Mouse (Mus musculus) neural tube, embryonic 13.5 days (tissue): ENCODE results near the gene Ptbp3. TPM values are rescaled to one million over a fixed set of nuclear protein-coding genes. Genes with fewer than 3 reads are reported as not detected.

Experiments used
- ATAC-seq: fragments of 200-750 bp; cut with Nextera tagmentation; 2 replicates; pipeline ENCODE4 v1.8.0; 2017; ENCODE audit warnings: low read depth, mild to moderate bottlenecking, moderate TSS enrichment, moderate library complexity
- H3K27ac ChIP-seq: fragments of 300-500 bp; sonication (generic); replicated peaks from 2 replicates; pipeline ENCODE4 v1.5.1; 2015; ENCODE audit warnings: moderate library complexity, mild to moderate bottlenecking, inconsistent platforms
- H3K27me3 ChIP-seq: fragments of 300-500 bp; sonication (generic); 2 replicates; pipeline ENCODE4 v1.6.1; 2015; ENCODE audit warnings: mild to moderate bottlenecking, inconsistent platforms
- H3K36me3 ChIP-seq: fragments of 300-500 bp; sonication (generic); 2 replicates; pipeline ENCODE4 v1.6.1; 2015; ENCODE audit warnings: mild to moderate bottlenecking, inconsistent platforms
- H3K4me1 ChIP-seq: fragments of 300-500 bp; sonication (generic); replicated peaks from 2 replicates; pipeline ENCODE4 v1.6.1; 2015; ENCODE audit warnings: inconsistent platforms
- H3K4me2 ChIP-seq: fragments of 300-500 bp; sonication (generic); 2 replicates; pipeline ENCODE4 v1.6.1; 2015; ENCODE audit warnings: inconsistent platforms, mild to moderate bottlenecking, moderate library complexity
- H3K4me3 ChIP-seq: fragments of 300-500 bp; sonication (generic); 2 replicates; pipeline ENCODE4 v1.5.1; 2015; ENCODE audit warnings: mild to moderate bottlenecking, inconsistent platforms
- H3K9ac ChIP-seq: fragments of 300-500 bp; sonication (generic); 2 replicates; pipeline ENCODE4 v1.6.1; 2015; ENCODE audit warnings: moderate library complexity, mild to moderate bottlenecking, inconsistent platforms
- H3K9me3 ChIP-seq: fragments of 300-500 bp; sonication (generic); 2 replicates; pipeline ENCODE4 v1.6.1; 2016; ENCODE audit warnings: inconsistent platforms
- WGBS: fragments of 180-500 bp; shearing (Covaris S2); methylation state at CpG from one replicate; pipeline ENCODE4 v1.1.7; 2015; 5-methylcytosine and 5-hydroxymethylcytosine counted together
- polyA plus RNA-seq: library from polyadenylated mRNA; unstranded; fragments of >200 nt; fragmentation: Nextera tagmentation; extraction: Ambion mirVana; gene quantifications from 2 replicates; pipeline ENCODE4 v1.2.1, GENCODE M21; 2015

The Ptbp3 gene
- 25.0 and 29.5 TPM in 2 replicates for polyA plus RNA-seq

- under 1% methylated on average over 52 of the region's 83 CpGs for WGBS
- peak within 1 kb of the TSS; percentile 93 for H3K9ac ChIP-seq
- H3K4me3 ChIP-seq: peak within 1 kb of the TSS; percentile 92
- no peaks in the 10 kb centered on the region for H3K36me3 ChIP-seq
- H3K27ac ChIP-seq: peak within 1 kb of the TSS; percentile 95
- H3K4me1 ChIP-seq: peaks cover 24% of the 10 kb centered on the region
- no peaks in the 10 kb centered on the region for H3K27me3 ChIP-seq
- peak; percentile 94 for ATAC-seq
- H3K9me3 ChIP-seq: no peaks in the 10 kb centered on the region
- peak within 1 kb of the TSS; percentile 78 for H3K4me2 ChIP-seq
Observed at GRCm38 (mm10) chr4:59549175-59549976, at the start of gene Ptbp3. Gene Ptbp3, minus strand, starts transcription at chr4:59549364.

GRCm38 (mm10) chr4:59596556-59596955, 47.4 kb upstream of the Ptbp3 start:
- H3K9me3 ChIP-seq: no peaks in the 10 kb centered on the region
- no peaks in the 10 kb centered on the region for H3K27me3 ChIP-seq
- H3K4me1 ChIP-seq: no peaks in the 10 kb centered on the region
- no peak overlapping the region for H3K4me3 ChIP-seq
- H3K4me2 ChIP-seq: no peak overlapping the region
- H3K27ac ChIP-seq: no peak overlapping the region
- H3K36me3 ChIP-seq: peaks cover 40% of the 10 kb centered on the region
- no peak for ATAC-seq
- no peak overlapping the region for H3K9ac ChIP-seq
- 94% methylated on average over 2 of the region's 2 CpGs for WGBS

GRCm38 (mm10) chr4:59594614-59595013, 45.5 kb upstream of the Ptbp3 start:
- Histone ChIP-seq H3K36me3 (peaks cover 38% of the 10 kb centered on the region), H3K4me3 (no peak overlapping the region), H3K9me3 (no peaks in the 10 kb centered on the region), H3K27me3 (no peaks in the 10 kb centered on the region), H3K4me1 (no peaks in the 10 kb centered on the region), H3K9ac (no peak overlapping the region), H3K4me2 (no peak overlapping the region), H3K27ac (no peak overlapping the region)
- no peak for ATAC-seq
- WGBS: 80% methylated on average over 2 of the region's 2 CpGs

- Histone ChIP-seq H3K4me1 (0 out of 2 replicates have a peak, but pooled peaks cover under 1% of the 10 kb centered on the region), H3K27me3 (no peaks in the 10 kb centered on the region), H3K36me3 (0 out of 2 replicates have a peak, but pooled peaks cover 3% of the 10 kb centered on the region), H3K27ac (no peak overlapping the region), H3K4me3 (no peak overlapping the region), H3K9me3 (no peaks in the 10 kb centered on the region), H3K9ac (no peak overlapping the region), H3K4me2 (no peak overlapping the region)
- WGBS: 95% methylated on average over 1 of the region's 1 CpGs
- ATAC-seq: no peak
Observed at GRCm38 (mm10) chr4:59587872-59588226, 38.7 kb upstream of the Ptbp3 start.

- no peak for ATAC-seq
- H3K9me3 ChIP-seq: no peaks in the 10 kb centered on the region
- no peak overlapping the region for H3K4me2 ChIP-seq
- H3K36me3 ChIP-seq: 0 out of 2 replicates have a peak, but pooled peaks cover 1% of the 10 kb centered on the region
- no peak overlapping the region for H3K4me3 ChIP-seq
- WGBS: 68% methylated on average over 2 of the region's 2 CpGs
- no peak overlapping the region for H3K9ac ChIP-seq
- no peaks in the 10 kb centered on the region for H3K27me3 ChIP-seq
- peaks cover 5% of the 10 kb centered on the region for H3K4me1 ChIP-seq
- no peak overlapping the region for H3K27ac ChIP-seq
Observed at GRCm38 (mm10) chr4:59587215-59587871, 38.2 kb upstream of the Ptbp3 start.

- Histone ChIP-seq H3K27me3 (no peaks in the 10 kb centered on the region), H3K4me3 (no peak overlapping the region), H3K36me3 (no peaks in the 10 kb centered on the region), H3K27ac (no peak overlapping the region), H3K9ac (no peak overlapping the region), H3K4me2 (no peak overlapping the region), H3K9me3 (no peaks in the 10 kb centered on the region), H3K4me1 (peaks cover 18% of the 10 kb centered on the region)
- no peak for ATAC-seq
- WGBS: 76% methylated on average over 5 of the region's 5 CpGs
Observed at GRCm38 (mm10) chr4:59585097-59585496, 35.9 kb upstream of the Ptbp3 start.

GRCm38 (mm10) chr4:59582186-59582585, 33.0 kb upstream of the Ptbp3 start:
- H3K9ac ChIP-seq: peak overlapping the region; percentile 26; the same call in 1 of the 2 replicates
- no peak for ATAC-seq

GRCm38 (mm10) chr4:59581314-59582185, 32.4 kb upstream of the Ptbp3 start, which contains the start of gene Hsdl2:
Gene Hsdl2, plus strand, starts transcription at chr4:59581563.
- peak within 1 kb of the TSS; percentile 80 for H3K4me2 ChIP-seq
- WGBS: under 1% methylated on average over 61 of the region's 61 CpGs
- peak; percentile 95 for ATAC-seq
- no peaks in the 10 kb centered on the region for H3K9me3 ChIP-seq
- H3K4me1 ChIP-seq: peaks cover 28% of the 10 kb centered on the region
- H3K4me3 ChIP-seq: peak within 1 kb of the TSS; percentile 76
- peak within 1 kb of the TSS; percentile 93 for H3K27ac ChIP-seq
- H3K9ac ChIP-seq: peak within 1 kb of the TSS; percentile 77
- no peaks in the 10 kb centered on the region for H3K27me3 ChIP-seq
- no peaks in the 10 kb centered on the region for H3K36me3 ChIP-seq

More at GRCm38 (mm10) chr4:59582186-59582585, 33.0 kb upstream of the Ptbp3 start:
- no peak overlapping the region for H3K27ac ChIP-seq
- no peaks in the 10 kb centered on the region for H3K9me3 ChIP-seq
- H3K36me3 ChIP-seq: no peaks in the 10 kb centered on the region
- WGBS: 27% methylated on average over 6 of the region's 6 CpGs
- H3K4me2 ChIP-seq: peak overlapping the region; percentile 80
- H3K27me3 ChIP-seq: no peaks in the 10 kb centered on the region
- peaks cover 28% of the 10 kb centered on the region for H3K4me1 ChIP-seq
- peak overlapping the region; percentile 76 for H3K4me3 ChIP-seq

- Histone ChIP-seq H3K27ac (peak overlapping the region; percentile 93), H3K4me2 (peak overlapping the region; percentile 80), H3K4me3 (peak overlapping the region; percentile 76), H3K36me3 (no peaks in the 10 kb centered on the region), H3K9ac (peak overlapping the region; percentile 77), H3K27me3 (no peaks in the 10 kb centered on the region), H3K9me3 (no peaks in the 10 kb centered on the region), H3K4me1 (peaks cover 28% of the 10 kb centered on the region)
- ATAC-seq: peak; percentile 69
- WGBS: under 1% methylated on average over 23 of the region's 23 CpGs
Observed at GRCm38 (mm10) chr4:59580495-59581281, 31.5 kb upstream of the Ptbp3 start.

- no peak overlapping the region for H3K27ac ChIP-seq
- no peak overlapping the region for H3K4me2 ChIP-seq
- WGBS: 87% methylated on average over 11 of the region's 11 CpGs
- H3K9me3 ChIP-seq: no peaks in the 10 kb centered on the region
- no peak overlapping the region for H3K9ac ChIP-seq
- no peak overlapping the region for H3K4me3 ChIP-seq
- H3K36me3 ChIP-seq: no peaks in the 10 kb centered on the region
- H3K27me3 ChIP-seq: no peaks in the 10 kb centered on the region
- peaks cover 13% of the 10 kb centered on the region for H3K4me1 ChIP-seq
- ATAC-seq: no peak
Observed at GRCm38 (mm10) chr4:59575184-59575958, 26.2 kb upstream of the Ptbp3 start.
